Mouse (Mus musculus): ENCODE results near the gene Scel.
A peak's percentile ranks its signal among the peaks of the same experiment; 100 is the strongest.

Gene Scel

GRCm38 (mm10) chr14:103649896-103650334 is 136.8 kb downstream of the Scel start, which contains the start of gene Slain1:
TSS of gene Slain1 (plus strand) at chr14:103650228.
- peak; percentile 73 to 85 for DNase-seq (ENCODE audit: inconsistent age in 2 of 2, low spot score in 1 of 2)

DNA sequence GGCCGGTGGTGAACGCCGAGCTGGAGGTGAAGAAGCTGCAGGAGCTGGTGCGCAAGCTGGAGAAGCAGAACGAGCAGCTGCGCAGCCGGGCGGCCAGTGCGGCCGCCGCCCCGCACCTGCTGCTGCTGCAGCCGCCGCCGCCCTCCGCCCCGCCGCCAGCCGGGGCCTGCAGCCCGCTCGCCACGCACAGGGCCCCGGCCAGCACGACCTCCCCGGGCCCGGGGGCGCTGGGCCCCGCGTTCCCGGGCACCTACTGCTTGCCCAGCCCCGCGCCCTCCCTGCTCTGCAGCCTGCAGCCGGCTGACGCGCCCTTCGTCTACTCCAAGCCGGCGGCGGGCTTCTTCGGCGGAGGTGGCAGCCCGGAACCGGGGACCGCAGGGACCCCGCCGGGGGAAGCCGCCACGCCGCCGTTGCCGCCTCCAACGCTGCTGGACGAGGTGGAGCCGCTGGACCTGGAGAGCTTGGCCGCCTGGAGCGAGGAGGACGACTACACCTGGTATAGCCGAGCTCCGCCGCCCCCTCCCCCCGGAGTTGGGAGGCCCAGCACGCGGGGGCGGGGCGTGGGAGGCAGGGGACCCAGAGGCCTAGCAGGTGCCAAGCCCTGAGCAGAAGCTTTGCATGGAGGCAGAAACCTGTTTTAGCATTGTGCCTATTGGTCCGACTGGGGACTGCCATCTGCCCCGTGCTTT is 137.4 kb downstream of the Scel start:
- peak; percentile 46 to 75 for DNase-seq (ENCODE audit: inconsistent age in 2 of 2, low spot score in 1 of 2)

DNA sequence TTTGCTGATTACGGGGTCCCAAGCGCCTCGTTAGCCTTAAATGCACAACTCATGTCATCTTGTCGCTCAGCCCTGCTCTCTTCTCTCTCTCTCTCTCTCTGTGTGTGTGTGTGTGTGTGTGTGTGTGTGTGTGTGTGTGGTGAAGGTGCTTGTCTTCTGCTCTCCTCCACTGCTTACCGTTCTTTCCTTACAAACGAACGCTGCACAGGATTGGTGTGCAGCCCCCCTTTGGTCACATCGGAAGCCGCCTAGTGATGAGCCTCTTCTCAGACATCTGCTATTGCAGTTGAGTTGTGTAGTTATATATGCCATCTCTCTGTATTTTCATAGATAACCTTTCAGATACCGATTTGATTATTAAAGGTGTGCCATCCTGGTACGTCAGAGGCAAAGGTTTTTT is 138.0 kb downstream of the Scel start:
- DNase-seq (ENCODE audit: inconsistent age in 2 of 2, low spot score in 1 of 2): no peak

DNA sequence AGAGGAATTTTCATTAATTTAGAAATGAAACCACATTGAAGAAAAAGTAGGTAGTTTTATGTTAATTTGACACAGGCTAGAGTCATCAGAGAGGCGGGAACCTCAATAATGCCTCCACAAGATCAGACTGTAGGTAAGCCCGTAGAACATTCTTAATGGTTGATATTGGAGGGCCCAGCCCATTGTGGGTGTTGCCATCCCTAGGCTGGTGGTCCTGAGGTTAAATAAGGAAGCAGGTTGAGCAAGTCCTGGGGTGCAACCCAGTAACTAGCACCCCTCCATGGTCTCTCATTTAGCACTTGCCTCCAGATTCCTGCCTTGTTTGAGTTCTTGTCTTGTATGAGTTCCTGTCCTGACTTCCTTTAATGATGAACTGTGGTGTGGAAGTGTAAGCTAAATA is 138.4 kb downstream of the Scel start:
- DNase-seq (ENCODE audit: inconsistent age in 2 of 2, low spot score in 1 of 2): no peak

GRCm38 (mm10) chr14:103652524-103652923 is 139.4 kb downstream of the Scel start:
- DNase-seq (ENCODE audit: inconsistent age in 2 of 2, low spot score in 1 of 2): no peak

GRCm38 (mm10) chr14:103653800-103654199 is 140.7 kb downstream of the Scel start:
- no peak for DNase-seq (ENCODE audit: inconsistent age in 2 of 2, low spot score in 1 of 2)

DNA sequence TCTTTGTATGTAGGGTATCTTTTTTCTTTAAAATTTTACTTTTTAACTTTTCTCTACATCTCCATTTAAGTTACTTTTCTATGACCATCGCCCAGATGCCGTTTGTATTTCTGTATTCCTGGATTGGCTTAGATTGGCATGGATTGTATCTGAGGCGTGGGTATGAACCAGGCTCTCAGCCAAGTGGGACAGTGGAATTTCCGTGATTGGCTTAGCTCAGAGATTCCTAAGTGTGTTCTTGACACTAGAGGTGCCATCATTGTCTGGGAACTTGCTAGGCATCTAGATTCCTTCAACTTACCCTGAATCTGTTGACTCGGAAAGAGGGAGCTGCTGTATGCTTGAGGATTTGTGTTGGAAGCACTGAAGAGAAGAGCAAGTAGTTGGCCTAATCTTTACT is 142.3 kb downstream of the Scel start:
- no peak for DNase-seq (ENCODE audit: inconsistent age in 2 of 2, low spot score in 1 of 2)

DNA sequence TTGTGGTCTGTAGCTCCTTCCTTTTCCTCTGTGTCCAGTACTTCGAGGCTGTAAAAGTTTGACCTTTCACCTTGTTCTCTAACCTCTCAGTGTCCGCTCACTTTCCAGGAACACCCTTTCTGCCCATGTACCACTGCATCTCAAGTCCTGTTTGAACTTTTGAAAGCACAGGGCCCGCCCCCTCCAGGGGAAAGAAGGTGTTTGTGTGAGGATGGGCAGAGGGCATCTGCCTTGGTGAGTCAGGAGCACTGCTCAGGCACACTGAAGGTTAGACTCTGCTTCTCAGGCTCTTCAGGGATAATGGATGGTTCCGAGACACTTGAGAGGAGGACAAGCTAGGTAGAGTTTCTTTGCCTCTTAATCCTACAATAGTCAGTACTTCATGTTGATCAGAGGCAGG is 144.7 kb downstream of the Scel start:
- no peak for DNase-seq (ENCODE audit: inconsistent age in 2 of 2, low spot score in 1 of 2)

Data from adrenal gland, adult (tissue).